Mouse (Mus musculus): ENCODE results near the gene Olfr844.

Gene Olfr844

GRCm38 (mm10) chr9:19316047-19316446 lies at the start of gene Olfr844:
Olfr844 (plus strand) TSS chr9:19316347.
- no peak for DNase-seq

GRCm38 (mm10) chr9:19336157-19336556 lies 20.0 kb downstream of the Olfr844 start, which contains the start of gene Olfr845:
Olfr845 (plus strand) TSS chr9:19336457.
- no peak for DNase-seq

- DNase-seq, result no peak
These were observed 47.8 kb downstream of the Olfr844 start, which contains the start of gene Olfr846 for GRCm38 (mm10) chr9:19363905-19364304. Olfr846 (minus strand) TSS chr9:19364005.
